Mouse (Mus musculus) heart, postnatal 10 days (tissue): ENCODE data around the gene Dlx2. TPM values are rescaled to one million over a fixed set of nuclear protein-coding genes. Genes with fewer than 3 reads are reported as not detected.

Experiments
- DNase-seq, 2 experiments: peaks; one replicate each; pipeline ENCODE4 v3.0.0; 2021
- intact Hi-C: fragments of 180-260 bp; cut with DNase I; formaldehyde crosslinking; loops from one replicate; pipeline ENCODE4 v1.15.1; 2025
- total RNA-seq, 2 experiments: library from RNA; stranded (reverse); gene quantifications; 2 replicates each; pipeline ENCODE4 v1.2.3; 2021

Dlx2 gene
- not detected for total RNA-seq

- peak in 1 of 2 experiments; percentile 8 for DNase-seq
- intact Hi-C loops, result loop anchor here (5.0 to 10.0 kb wide), 4 partner anchors 94 to 322 kb away; partner anchors contain the start of gene Metap1d
Observed at GRCm38 (mm10) chr2:71546640-71547071, at the start of gene Dlx2. Gene Dlx2, minus strand, starts transcription at chr2:71546754.

GRCm38 (mm10) chr2:71594466-71594865 is 47.9 kb upstream of the Dlx2 start:
- peak in 1 of 2 experiments; percentile 15 for DNase-seq
- intact Hi-C loops, result no loop called here

- no peak for DNase-seq
- intact Hi-C loops, result no loop called here
Observed at GRCm38 (mm10) chr2:71589114-71589513, 42.6 kb upstream of the Dlx2 start.

- intact Hi-C loops, result loop anchor here (5.0 kb wide), 2 partner anchors 236 to 376 kb away; no protein-coding TSS in a partner anchor
Observed at GRCm38 (mm10) chr2:71581488-71581887, 34.9 kb upstream of the Dlx2 start.

GRCm38 (mm10) chr2:71580632-71581466 is 34.3 kb upstream of the Dlx2 start:
- DNase-seq, result peak; percentile 71 to 76
- intact Hi-C loops, result loop anchor here (5.0 kb wide), 2 partner anchors 236 to 376 kb away; no protein-coding TSS in a partner anchor

More at GRCm38 (mm10) chr2:71581488-71581887, 34.9 kb upstream of the Dlx2 start:
- no peak for DNase-seq

GRCm38 (mm10) chr2:71577059-71577458 is 30.5 kb upstream of the Dlx2 start:
- DNase-seq, result no peak
- intact Hi-C loops, result no loop called here

- DNase-seq, result no peak
Observed at GRCm38 (mm10) chr2:71573736-71574135, 27.2 kb upstream of the Dlx2 start.

GRCm38 (mm10) chr2:71566466-71566865 is 19.9 kb upstream of the Dlx2 start:
- DNase-seq, result no peak
- intact Hi-C loops, result no loop called here

More at GRCm38 (mm10) chr2:71573736-71574135, 27.2 kb upstream of the Dlx2 start:
- intact Hi-C loops, result no loop called here

- no peak for DNase-seq
Observed at GRCm38 (mm10) chr2:71556071-71556470, 9.5 kb upstream of the Dlx2 start.

GRCm38 (mm10) chr2:71551704-71552103 is 5.2 kb upstream of the Dlx2 start:
- no peak for DNase-seq
- intact Hi-C loops, result no loop called here

More at GRCm38 (mm10) chr2:71556071-71556470, 9.5 kb upstream of the Dlx2 start:
- intact Hi-C loops, result no loop called here

GRCm38 (mm10) chr2:71550330-71550729 is 3.8 kb upstream of the Dlx2 start:
- DNase-seq, result no peak

GRCm38 (mm10) chr2:71547829-71548228 is 1.3 kb upstream of the Dlx2 start:
- intact Hi-C loops, result loop anchor here (2.0 to 10.0 kb wide), 5 partner anchors 96 to 391 kb away; partner anchors contain the start of gene Metap1d
- peak; percentile 69 to 87 for DNase-seq

More at GRCm38 (mm10) chr2:71550330-71550729, 3.8 kb upstream of the Dlx2 start:
- intact Hi-C loops, result no loop called here

- intact Hi-C loops, result loop anchor here (2.0 to 10.0 kb wide), 5 partner anchors 15 to 321 kb away; partner anchors contain the start of gene Metap1d
- peak; percentile 32 to 48 for DNase-seq
Observed at GRCm38 (mm10) chr2:71545882-71546639, 493 bp downstream of the Dlx2 start.

GRCm38 (mm10) chr2:71545401-71545881 is 1.1 kb downstream of the Dlx2 start:
- intact Hi-C loops, result loop anchor here (2.0 to 10.0 kb wide), 5 partner anchors 15 to 321 kb away; partner anchors contain the start of gene Metap1d
- DNase-seq, result peak; percentile 53 to 57

GRCm38 (mm10) chr2:71544391-71545285 is 1.9 kb downstream of the Dlx2 start:
- DNase-seq, result peak; percentile 20 to 28
- intact Hi-C loops, result loop anchor here (2.0 to 10.0 kb wide), 6 partner anchors 14 to 1733 kb away; partner anchors contain the start of gene Metap1d

GRCm38 (mm10) chr2:71543948-71544347 is 2.6 kb downstream of the Dlx2 start:
- intact Hi-C loops, result loop anchor here (2.0 to 10.0 kb wide), 3 partner anchors 13 to 1733 kb away; no protein-coding TSS in a partner anchor
- peak in 1 of 2 experiments; percentile 23 for DNase-seq

GRCm38 (mm10) chr2:71543531-71543930 is 3.0 kb downstream of the Dlx2 start:
- intact Hi-C loops, result loop anchor here (5.0 to 10.0 kb wide), 2 partner anchors 319 to 1734 kb away; no protein-coding TSS in a partner anchor
- peak in 1 of 2 experiments; percentile 15 for DNase-seq

GRCm38 (mm10) chr2:71542816-71543301 is 3.7 kb downstream of the Dlx2 start:
- intact Hi-C loops, result loop anchor here (5.0 to 10.0 kb wide), 2 partner anchors 318 to 1734 kb away; no protein-coding TSS in a partner anchor
- peak; percentile 40 to 48 for DNase-seq
